Mouse (Mus musculus): ENCODE measurements around the gene Cd101.

GRCm38 (mm10) chr3:101049997-101050396, 20.6 kb upstream of the Cd101 start:
- TF ChIP-seq CTCF (IDR thresholded peaks at IDR 0.05; ENCODE audit: borderline replicate concordance, insufficient read depth, low read depth, low read length), result no peak
- TF ChIP-seq POLR2A (IDR thresholded peaks at IDR 0.05; ENCODE audit: borderline replicate concordance, insufficient read depth, low read length), result no peak
